Mouse (Mus musculus): Measurements from ENCODE around the gene Atxn1l. TPM values are rescaled to one million over a fixed set of nuclear protein-coding genes. Genes with fewer than 3 reads are reported as not detected.

Gene Atxn1l
- polyA plus RNA-seq, 1 experiment from 2014 or later: 6.4 TPM

Other genes starting within 250 kb of the Atxn1l start
- gene Pmfbp1, start 243.7 kb downstream of the Atxn1l start, polyA plus RNA-seq (2014; fragmentation: Nextera tagmentation; extraction: Ambion mirVana): 0.12 and 0.16 TPM in 2 replicates
- gene Dhx38, start 171.9 kb downstream of the Atxn1l start, polyA plus RNA-seq (2014; fragmentation: Nextera tagmentation; extraction: Ambion mirVana): 28.7 and 29.3 TPM in 2 replicates
- gene Txnl4b, start 171.8 kb downstream of the Atxn1l start, polyA plus RNA-seq (2014; fragmentation: Nextera tagmentation; extraction: Ambion mirVana): 28.3 and 28.5 TPM in 2 replicates
- gene Hp, start 158.6 kb downstream of the Atxn1l start, polyA plus RNA-seq (2014; fragmentation: Nextera tagmentation; extraction: Ambion mirVana): 0.74 and 1.1 TPM in 2 replicates
- 48.2 and 49.4 TPM in 2 replicates for gene Dhodh, start 129.1 kb downstream of the Atxn1l start, polyA plus RNA-seq (2014; fragmentation: Nextera tagmentation; extraction: Ambion mirVana)
- gene Pkd1l3, start 123.2 kb downstream of the Atxn1l start, polyA plus RNA-seq (2014; fragmentation: Nextera tagmentation; extraction: Ambion mirVana): 0.27 and 0.37 TPM in 2 replicates
- gene Ist1, start 44.5 kb downstream of the Atxn1l start, polyA plus RNA-seq (2014; fragmentation: Nextera tagmentation; extraction: Ambion mirVana): 171 and 174 TPM in 2 replicates
- 44.4 and 45.3 TPM in 2 replicates for gene Zfp821, start 32.2 kb downstream of the Atxn1l start, polyA plus RNA-seq (2014; fragmentation: Nextera tagmentation; extraction: Ambion mirVana)
- 34.9 and 47.2 TPM in 2 replicates for gene Ap1g1, start 40.8 kb upstream of the Atxn1l start, polyA plus RNA-seq (2014; fragmentation: Nextera tagmentation; extraction: Ambion mirVana)
- 3.6 and 4.6 TPM in 2 replicates for gene Phlpp2, start 130.8 kb upstream of the Atxn1l start, polyA plus RNA-seq (2014; fragmentation: Nextera tagmentation; extraction: Ambion mirVana)
- gene Marveld3, start 224.5 kb upstream of the Atxn1l start, polyA plus RNA-seq (2014; fragmentation: Nextera tagmentation; extraction: Ambion mirVana): 0.24 and 0.27 TPM in 2 replicates

Measured in limb, embryonic 11.5 days (tissue).